Mouse (Mus musculus) neural tube, embryonic 13.5 days (tissue): ENCODE measurements around the gene Znhit1. TPM values are rescaled to one million over a fixed set of nuclear protein-coding genes. Genes with fewer than 3 reads are reported as not detected.
"Not testable (repeated sequence)": the region's sequence is repeated elsewhere in the genome, so short reads cannot be mapped to it uniquely, and the experiment has no call there.

Experiments used
- ATAC-seq: fragments of 200-750 bp; cut with Nextera tagmentation; 2 replicates; pipeline ENCODE4 v1.8.0; 2017; ENCODE audit warnings: low read depth, mild to moderate bottlenecking, moderate TSS enrichment, moderate library complexity
- H3K27ac ChIP-seq: fragments of 300-500 bp; sonication (generic); replicated peaks from 2 replicates; pipeline ENCODE4 v1.5.1; 2015; ENCODE audit warnings: moderate library complexity, mild to moderate bottlenecking, inconsistent platforms
- H3K27me3 ChIP-seq: fragments of 300-500 bp; sonication (generic); 2 replicates; pipeline ENCODE4 v1.6.1; 2015; ENCODE audit warnings: mild to moderate bottlenecking, inconsistent platforms
- H3K36me3 ChIP-seq: fragments of 300-500 bp; sonication (generic); 2 replicates; pipeline ENCODE4 v1.6.1; 2015; ENCODE audit warnings: mild to moderate bottlenecking, inconsistent platforms
- H3K4me1 ChIP-seq: fragments of 300-500 bp; sonication (generic); replicated peaks from 2 replicates; pipeline ENCODE4 v1.6.1; 2015; ENCODE audit warnings: inconsistent platforms
- H3K4me2 ChIP-seq: fragments of 300-500 bp; sonication (generic); 2 replicates; pipeline ENCODE4 v1.6.1; 2015; ENCODE audit warnings: inconsistent platforms, mild to moderate bottlenecking, moderate library complexity
- H3K4me3 ChIP-seq: fragments of 300-500 bp; sonication (generic); 2 replicates; pipeline ENCODE4 v1.5.1; 2015; ENCODE audit warnings: mild to moderate bottlenecking, inconsistent platforms
- H3K9ac ChIP-seq: fragments of 300-500 bp; sonication (generic); 2 replicates; pipeline ENCODE4 v1.6.1; 2015; ENCODE audit warnings: moderate library complexity, mild to moderate bottlenecking, inconsistent platforms
- H3K9me3 ChIP-seq: fragments of 300-500 bp; sonication (generic); 2 replicates; pipeline ENCODE4 v1.6.1; 2016; ENCODE audit warnings: inconsistent platforms
- WGBS: fragments of 180-500 bp; shearing (Covaris S2); methylation state at CpG from one replicate; pipeline ENCODE4 v1.1.7; 2015; 5-methylcytosine and 5-hydroxymethylcytosine counted together
- polyA plus RNA-seq: library from polyadenylated mRNA; unstranded; fragments of >200 nt; fragmentation: Nextera tagmentation; extraction: Ambion mirVana; gene quantifications from 2 replicates; pipeline ENCODE4 v1.2.1, GENCODE M21; 2015

Znhit1 gene
- polyA plus RNA-seq, 1 experiment from 2014 or later = 110 TPM

DNA sequence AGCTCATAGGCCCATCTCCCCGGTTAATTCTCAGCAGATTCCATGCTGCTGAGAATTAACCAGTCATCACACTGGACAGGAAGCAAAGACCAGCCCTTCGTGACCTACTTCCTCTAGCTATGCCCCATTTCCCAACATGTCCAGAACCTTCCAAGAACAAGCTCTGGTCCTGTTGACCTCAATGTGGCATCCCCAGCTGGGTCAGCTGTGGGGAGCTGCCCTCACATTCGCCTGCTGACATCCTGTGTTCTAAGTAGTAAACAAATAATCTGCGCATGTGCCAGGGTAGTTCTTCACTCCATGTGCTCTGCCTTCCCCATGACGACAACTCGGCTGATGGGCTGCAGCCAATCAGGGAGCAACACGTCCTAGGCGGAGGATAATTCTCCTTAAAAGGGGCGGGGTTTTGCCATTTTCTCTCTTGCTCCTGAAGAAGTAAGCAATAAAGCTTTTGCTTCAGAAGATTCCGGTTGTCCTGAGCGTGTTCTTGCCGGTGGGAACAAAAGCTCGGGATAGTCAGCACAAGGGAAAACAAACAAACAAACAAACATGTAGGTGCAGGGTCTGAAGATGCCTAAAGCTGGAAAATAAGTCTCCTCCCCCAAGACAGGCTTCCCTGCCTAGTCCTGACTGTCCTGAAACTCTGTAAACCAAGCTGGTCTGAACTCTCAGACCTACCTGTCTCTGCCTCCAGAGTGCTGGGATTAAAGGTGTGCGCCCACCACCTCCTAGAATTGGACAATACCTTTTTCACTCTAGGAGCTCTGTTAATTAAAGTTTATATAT, 38.1 kb downstream of the Znhit1 start:
- ATAC-seq, H3K36me3 ChIP-seq, H3K4me2 ChIP-seq, H3K27ac ChIP-seq, H3K9ac ChIP-seq, H3K27me3 ChIP-seq, H3K4me3 ChIP-seq, H3K9me3 ChIP-seq: not testable (repeated sequence)
- peaks cover 12% of the 10 kb centered on the region for H3K4me1 ChIP-seq
- WGBS = 86% methylated on average over 14 of the region's 14 CpGs

DNA sequence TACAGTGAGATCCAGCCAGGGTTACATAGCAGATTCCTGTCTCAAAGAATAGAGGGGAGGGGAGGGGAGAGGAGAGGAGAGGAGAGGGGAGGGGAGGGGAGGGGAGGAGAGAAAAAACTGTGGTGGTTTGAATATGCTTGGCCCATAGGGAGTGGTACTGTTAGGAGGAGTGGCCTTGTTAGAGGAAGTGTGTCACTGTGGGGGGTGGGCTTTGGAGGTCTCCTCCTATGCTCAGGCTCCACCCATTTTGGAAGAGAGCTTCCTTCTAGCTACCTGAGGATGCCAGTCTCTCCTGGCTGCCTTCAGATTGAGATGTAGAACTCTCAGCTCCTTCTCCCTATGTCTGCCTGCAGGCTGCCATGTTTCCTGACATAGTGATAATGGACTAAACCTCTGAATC, 39.9 kb downstream of the Znhit1 start:
- H3K27me3 ChIP-seq = no peaks in the 10 kb centered on the region
- no peaks in the 10 kb centered on the region for H3K9me3 ChIP-seq
- H3K4me2 ChIP-seq = no peak overlapping the region
- no peak for ATAC-seq
- no peak overlapping the region for H3K27ac ChIP-seq
- H3K4me3 ChIP-seq = no peak overlapping the region
- H3K36me3 ChIP-seq = no peaks in the 10 kb centered on the region
- no peak overlapping the region for H3K9ac ChIP-seq
- H3K4me1 ChIP-seq = no peaks in the 10 kb centered on the region

DNA sequence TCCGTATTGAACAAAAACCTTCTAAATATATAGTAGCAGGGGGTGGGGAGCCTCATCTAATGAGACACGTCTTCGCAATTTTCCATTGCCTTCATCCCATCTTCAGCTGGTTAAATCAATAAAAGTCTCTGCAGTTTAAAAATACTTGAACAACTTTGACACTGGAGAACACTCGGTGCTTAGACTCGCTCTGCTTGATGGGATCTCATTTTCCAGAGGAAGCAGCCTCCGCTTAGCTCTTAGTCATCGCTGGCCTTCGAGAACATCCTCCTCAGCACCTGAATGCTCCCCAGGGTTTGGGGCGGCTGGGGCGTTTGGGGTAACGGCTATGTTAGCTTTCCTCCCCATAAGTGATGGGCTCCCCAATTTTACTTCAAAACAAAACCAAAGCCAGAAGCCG, 42.7 kb downstream of the Znhit1 start:
- Histone ChIP-seq H3K9ac (no peak overlapping the region), H3K4me3 (no peak overlapping the region), H3K27ac (no peak overlapping the region), H3K4me1 (no peaks in the 10 kb centered on the region), H3K9me3 (no peaks in the 10 kb centered on the region), H3K4me2 (no peak overlapping the region), H3K27me3 (no peaks in the 10 kb centered on the region), H3K36me3 (no peaks in the 10 kb centered on the region)
- WGBS = 83% methylated on average over 12 of the region's 12 CpGs
- ATAC-seq = no peak

DNA sequence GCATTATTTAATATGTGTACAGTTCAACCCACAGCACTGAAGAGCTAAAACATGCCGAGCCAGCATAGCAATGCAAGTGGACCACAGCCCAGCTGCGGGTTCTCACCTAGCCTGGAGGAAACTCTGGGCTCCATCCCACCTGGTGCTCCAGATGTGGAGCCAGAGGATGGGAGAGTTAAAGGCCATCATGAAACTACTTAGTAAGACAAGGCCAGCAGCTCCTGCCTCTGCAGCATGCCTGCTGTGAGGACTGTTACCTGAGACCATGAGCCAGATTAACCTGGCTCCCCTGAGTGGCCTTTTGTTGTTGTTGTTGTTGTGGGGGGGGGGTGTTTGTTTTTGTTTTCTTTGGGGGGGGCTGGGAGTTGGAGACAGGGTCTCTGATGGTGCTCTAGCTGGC, 44.4 kb downstream of the Znhit1 start:
- Histone ChIP-seq H3K27me3 (no peaks in the 10 kb centered on the region), H3K36me3 (no peaks in the 10 kb centered on the region), H3K27ac (no peak overlapping the region), H3K4me1 (no peaks in the 10 kb centered on the region), H3K9me3 (0 out of 2 replicates have a peak, but pooled peaks cover 3% of the 10 kb centered on the region), H3K9ac (no peak overlapping the region), H3K4me2 (no peak overlapping the region), H3K4me3 (no peak overlapping the region)
- ATAC-seq = no peak
- WGBS = 78% methylated on average over 2 of the region's 2 CpGs

DNA sequence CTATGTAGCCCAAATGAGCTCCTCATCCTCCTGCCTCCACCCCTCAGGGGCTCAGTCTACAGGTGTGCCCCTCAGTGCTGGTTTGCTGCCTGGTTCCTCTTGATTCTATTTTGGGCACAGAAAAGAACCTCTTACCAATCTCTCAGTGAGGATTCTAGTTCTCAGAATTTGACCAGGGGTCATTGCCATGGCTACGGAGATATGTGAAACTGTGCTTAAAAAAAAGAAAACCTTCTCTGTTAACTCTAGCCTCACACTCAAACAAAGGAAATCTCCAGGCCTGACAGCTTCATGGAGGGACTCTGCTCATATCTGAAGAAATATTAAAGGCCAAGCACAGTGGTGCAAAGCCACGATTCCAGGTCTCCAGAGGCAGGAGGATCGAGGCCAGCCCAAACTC, 45.0 kb downstream of the Znhit1 start:
- Histone ChIP-seq H3K9me3 (0 out of 2 replicates have a peak, but pooled peaks cover 3% of the 10 kb centered on the region), H3K36me3 (no peaks in the 10 kb centered on the region), H3K4me3 (no peak overlapping the region), H3K4me1 (no peaks in the 10 kb centered on the region), H3K4me2 (no peak overlapping the region), H3K27ac (no peak overlapping the region), H3K27me3 (no peaks in the 10 kb centered on the region), H3K9ac (no peak overlapping the region)
- WGBS = 86% methylated on average over 3 of the region's 3 CpGs
- ATAC-seq = no peak

DNA sequence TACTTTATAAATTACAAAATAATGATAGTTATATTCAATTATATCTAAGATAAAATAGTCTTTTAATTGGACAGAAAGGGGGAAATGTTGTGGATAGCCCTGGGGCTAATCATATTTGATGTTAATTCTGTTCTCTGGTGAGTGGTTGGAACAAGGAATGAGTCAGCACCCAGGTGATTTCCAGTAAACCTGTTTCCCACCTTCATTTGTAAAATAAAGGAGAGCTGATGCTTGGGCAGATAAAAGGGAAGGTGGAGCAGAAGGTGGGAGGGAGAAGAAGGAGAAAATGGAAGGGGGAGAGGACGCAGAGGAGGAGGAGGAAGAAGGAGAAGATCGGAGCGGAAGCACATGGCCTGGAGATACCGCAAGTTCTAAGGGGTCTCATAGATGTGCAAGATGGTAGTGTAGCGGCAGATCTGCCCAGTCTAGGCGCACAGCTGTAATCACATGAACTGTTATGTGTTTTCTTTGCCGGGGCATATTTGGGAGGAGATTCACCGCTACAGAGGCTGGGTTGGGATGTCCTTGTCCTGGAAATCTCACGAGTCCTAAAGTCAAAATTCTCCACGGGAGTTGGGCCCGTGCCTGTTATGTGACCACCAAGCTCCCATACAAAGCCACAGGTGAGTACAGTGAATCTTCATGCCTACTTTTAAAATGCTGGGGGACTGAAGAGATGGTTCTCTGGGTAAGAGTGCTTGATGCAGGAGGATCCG, 46.8 kb downstream of the Znhit1 start:
- ATAC-seq = no peak
- H3K27ac ChIP-seq = no peak overlapping the region
- H3K9me3 ChIP-seq = 0 out of 2 replicates have a peak, but pooled peaks cover 3% of the 10 kb centered on the region
- 91% methylated on average over 12 of the region's 12 CpGs for WGBS
- no peak overlapping the region for H3K4me2 ChIP-seq
- no peak overlapping the region for H3K9ac ChIP-seq
- no peaks in the 10 kb centered on the region for H3K36me3 ChIP-seq
- no peak overlapping the region for H3K4me3 ChIP-seq
- H3K27me3 ChIP-seq = no peaks in the 10 kb centered on the region
- no peaks in the 10 kb centered on the region for H3K4me1 ChIP-seq

DNA sequence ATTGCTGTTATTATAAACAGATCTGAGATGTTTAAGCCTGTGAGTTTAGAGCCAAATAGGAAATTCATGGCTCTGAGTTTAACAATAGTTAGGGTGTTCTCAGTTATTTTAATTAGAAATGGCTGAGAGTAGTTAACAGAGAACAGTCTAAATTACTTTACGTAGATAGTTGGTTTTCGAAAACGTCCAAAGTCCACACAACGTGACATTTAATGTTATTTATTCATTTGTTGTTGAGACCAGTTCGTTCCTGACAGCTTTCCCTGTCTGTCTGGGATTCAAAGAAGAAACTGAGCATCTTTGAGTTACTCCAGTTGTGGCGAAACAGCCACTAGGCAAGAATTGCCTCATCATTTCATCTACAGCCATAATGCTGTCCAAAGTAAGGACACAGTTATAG, 47.8 kb downstream of the Znhit1 start:
- WGBS = 90% methylated on average over 6 of the region's 6 CpGs
- H3K9ac ChIP-seq, H3K4me1 ChIP-seq, H3K4me3 ChIP-seq, H3K27ac ChIP-seq, H3K9me3 ChIP-seq, ATAC-seq, H3K27me3 ChIP-seq, H3K36me3 ChIP-seq, H3K4me2 ChIP-seq: not testable (repeated sequence)

DNA sequence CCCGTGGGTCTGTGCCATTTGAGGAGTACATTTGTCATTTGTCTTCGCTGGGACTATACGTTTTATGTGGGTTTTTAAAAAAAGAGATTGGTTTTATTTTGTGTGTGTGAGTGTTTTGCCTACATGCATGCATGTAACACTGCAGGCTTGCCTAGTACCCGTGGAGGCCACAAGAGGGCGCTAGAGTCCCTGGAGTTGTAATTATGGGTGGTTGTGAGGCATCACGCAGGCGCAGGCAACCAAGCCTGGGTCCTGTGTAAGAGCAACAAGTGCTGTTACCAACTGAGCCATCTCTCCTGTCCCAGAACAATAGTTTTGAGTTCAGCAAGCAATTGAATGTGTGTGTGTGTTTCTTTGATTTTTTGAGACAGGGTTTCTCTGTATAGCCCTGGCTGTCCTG, 48.5 kb downstream of the Znhit1 start:
- Histone ChIP-seq H3K9me3 (0 out of 2 replicates have a peak, but pooled peaks cover 3% of the 10 kb centered on the region), H3K4me2 (no peak overlapping the region), H3K27me3 (no peaks in the 10 kb centered on the region), H3K4me1 (no peaks in the 10 kb centered on the region), H3K4me3 (no peak overlapping the region), H3K27ac (no peak overlapping the region), H3K9ac (no peak overlapping the region), H3K36me3 (no peaks in the 10 kb centered on the region)
- 65% methylated on average over 7 of the region's 7 CpGs for WGBS
- ATAC-seq = no peak

DNA sequence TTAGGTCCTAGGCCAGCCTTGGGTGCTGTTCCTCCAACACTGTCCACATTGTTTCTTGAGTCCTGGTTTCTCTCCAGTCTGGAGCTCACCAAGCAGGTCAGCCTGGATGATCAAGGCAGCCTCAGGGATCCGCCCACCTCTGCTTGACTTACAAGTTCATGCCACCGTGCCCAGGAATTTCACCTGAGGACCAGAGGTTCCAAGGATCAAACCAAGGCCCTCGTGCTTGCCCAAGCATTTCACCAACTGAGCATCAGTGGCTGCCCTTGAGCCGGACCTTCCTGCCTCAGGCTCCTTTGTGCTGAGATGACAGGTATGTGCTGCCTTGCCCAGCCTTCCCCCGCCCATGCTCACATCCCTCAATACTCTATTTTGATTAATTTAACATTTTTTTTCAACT, 50.2 kb downstream of the Znhit1 start:
- no peak overlapping the region for H3K4me3 ChIP-seq
- H3K4me2 ChIP-seq = no peak overlapping the region
- H3K4me1 ChIP-seq = no peaks in the 10 kb centered on the region
- no peaks in the 10 kb centered on the region for H3K27me3 ChIP-seq
- H3K9ac ChIP-seq = no peak overlapping the region
- WGBS = 93% methylated on average over 5 of the region's 5 CpGs
- ATAC-seq = no peak
- H3K36me3 ChIP-seq = no peaks in the 10 kb centered on the region
- H3K9me3 ChIP-seq = 0 out of 2 replicates have a peak, but pooled peaks cover 3% of the 10 kb centered on the region
- no peak overlapping the region for H3K27ac ChIP-seq

DNA sequence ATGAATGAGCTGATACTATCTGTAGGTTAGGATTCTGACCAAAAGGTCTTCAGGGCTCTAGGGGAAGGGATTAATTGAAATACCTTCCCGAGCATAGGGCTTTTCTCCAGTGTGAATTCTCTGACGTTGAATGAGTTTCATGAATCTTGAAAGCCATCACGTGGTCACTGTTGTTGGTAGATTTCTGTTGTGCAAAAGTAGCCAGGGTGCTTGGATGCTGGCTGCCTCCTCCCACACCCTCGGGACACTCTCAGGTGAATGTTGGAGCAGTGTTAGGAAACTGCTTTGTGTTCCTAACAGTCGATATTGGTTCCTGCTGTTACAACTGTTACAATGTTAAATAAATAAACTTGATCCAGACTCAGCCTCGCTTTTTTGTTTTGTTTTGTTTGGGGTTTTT, 51.1 kb downstream of the Znhit1 start:
- Histone ChIP-seq H3K4me3 (no peak overlapping the region), H3K9ac (no peak overlapping the region), H3K27ac (no peak overlapping the region), H3K27me3 (no peaks in the 10 kb centered on the region), H3K4me1 (no peaks in the 10 kb centered on the region), H3K4me2 (no peak overlapping the region), H3K9me3 (0 out of 2 replicates have a peak, but pooled peaks cover 3% of the 10 kb centered on the region), H3K36me3 (no peaks in the 10 kb centered on the region)
- 86% methylated on average over 6 of the region's 6 CpGs for WGBS
- ATAC-seq = no peak

DNA sequence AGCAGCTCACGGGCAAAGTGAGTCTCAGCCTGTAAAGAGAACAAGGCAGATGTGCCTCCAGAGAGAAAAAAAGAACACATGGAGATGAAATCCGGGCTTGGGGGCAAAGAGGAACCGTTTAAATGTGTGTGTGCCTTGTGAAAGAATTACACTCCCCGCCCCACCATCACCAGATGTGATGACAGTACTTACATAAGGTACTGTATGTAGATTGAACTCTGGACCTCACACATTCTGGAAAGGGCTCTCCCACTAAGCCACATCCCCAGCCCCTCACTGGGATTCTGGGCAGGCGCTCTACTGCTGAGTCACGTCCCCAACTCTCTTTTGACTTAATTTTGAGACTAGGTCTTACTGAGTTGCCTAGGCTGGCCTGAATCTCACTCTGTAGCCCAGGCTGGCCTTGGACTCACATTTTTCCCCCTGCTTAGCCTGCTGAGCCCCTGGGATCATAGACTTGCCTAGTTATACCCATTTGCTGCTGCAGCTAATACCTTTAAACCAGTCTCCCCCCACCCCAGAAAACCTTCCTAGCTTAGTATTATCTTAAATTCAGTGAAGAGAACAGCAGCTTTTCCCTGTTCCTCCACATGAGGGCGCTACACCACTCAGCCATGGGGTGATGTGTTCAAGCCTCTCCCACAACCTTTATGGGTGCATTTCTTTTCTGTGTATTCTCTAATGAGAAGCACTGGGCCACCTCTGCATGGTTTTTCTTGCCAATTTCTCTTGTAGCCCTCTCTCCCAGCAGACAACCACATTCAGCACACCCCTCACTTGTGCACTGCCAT, 51.7 kb downstream of the Znhit1 start:
- H3K27me3 ChIP-seq = no peaks in the 10 kb centered on the region
- H3K9ac ChIP-seq = no peak overlapping the region
- ATAC-seq = no peak
- H3K4me2 ChIP-seq = no peak overlapping the region
- no peak overlapping the region for H3K27ac ChIP-seq
- WGBS = 65% methylated on average over 7 of the region's 7 CpGs
- no peaks in the 10 kb centered on the region for H3K4me1 ChIP-seq
- H3K9me3 ChIP-seq = 0 out of 2 replicates have a peak, but pooled peaks cover 3% of the 10 kb centered on the region
- no peak overlapping the region for H3K4me3 ChIP-seq
- H3K36me3 ChIP-seq = no peaks in the 10 kb centered on the region

DNA sequence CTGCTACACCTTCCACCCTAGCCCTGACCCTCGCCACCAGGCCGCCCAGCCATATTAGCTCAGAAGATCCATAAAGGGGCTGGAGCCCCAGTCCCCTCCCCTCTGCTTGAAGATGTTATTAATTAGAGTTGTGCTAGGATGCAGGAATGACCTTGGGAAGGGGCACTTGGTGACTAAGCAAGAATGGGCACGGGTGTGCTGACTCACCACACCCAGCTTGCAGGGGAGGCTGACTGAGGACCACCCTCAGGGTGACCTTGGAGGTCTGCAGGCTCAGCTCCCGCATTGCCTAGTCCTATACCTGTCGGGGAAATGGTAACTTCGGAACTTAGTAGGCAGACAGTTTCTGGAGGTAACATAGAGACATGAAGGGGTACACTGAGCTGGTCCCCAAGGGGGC, 53.9 kb downstream of the Znhit1 start:
- Histone ChIP-seq H3K27me3 (no peaks in the 10 kb centered on the region), H3K4me2 (no peak overlapping the region), H3K36me3 (no peaks in the 10 kb centered on the region), H3K27ac (no peak overlapping the region), H3K4me3 (no peak overlapping the region), H3K4me1 (peaks cover 3% of the 10 kb centered on the region; the same call in 1 of the 2 replicates), H3K9me3 (no peaks in the 10 kb centered on the region), H3K9ac (no peak overlapping the region)
- WGBS = 91% methylated on average over 6 of the region's 6 CpGs
- no peak for ATAC-seq
